Mouse (Mus musculus) spleen, postnatal 4 days (tissue): ENCODE data around the gene Sat2.

Experiments
- DNase-seq, 2 experiments: peaks; one replicate each; pipeline ENCODE4 v3.0.0; 2022; ENCODE audit warnings: low spot score in 2 of 2

The Sat2 gene

GRCm38 (mm10) chr11:69621571-69622268, at the start of gene Sat2:
Gene Sat2, plus strand, starts transcription at chr11:69622024.
- no peak for DNase-seq

GRCm38 (mm10) chr11:69575220-69575619, 46.6 kb upstream of the Sat2 start:
- DNase-seq = peak in 1 of 2 experiments; percentile 36

- DNase-seq = no peak
Observed at GRCm38 (mm10) chr11:69576307-69576706, 45.5 kb upstream of the Sat2 start.

DNA sequence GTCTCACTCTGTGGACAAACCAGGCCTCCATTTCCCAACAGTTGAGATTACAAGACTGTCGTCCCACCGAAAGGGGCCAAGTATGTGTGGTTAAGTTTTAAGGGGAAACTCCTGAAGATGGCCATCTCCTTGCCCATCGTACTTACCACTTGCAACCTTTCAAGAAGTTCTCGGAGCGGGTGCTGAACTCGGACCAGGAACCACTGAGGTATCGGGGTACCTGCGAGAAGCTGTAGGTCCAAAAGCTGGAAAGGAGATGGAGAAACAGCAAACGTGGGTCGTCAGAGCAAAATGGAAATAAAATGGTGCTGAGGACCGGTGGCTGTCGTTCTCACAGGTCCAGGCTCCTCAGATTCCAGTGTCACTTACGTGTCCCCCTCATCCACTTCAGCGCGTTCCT, 43.5 kb upstream of the Sat2 start:
- DNase-seq = no peak

DNA sequence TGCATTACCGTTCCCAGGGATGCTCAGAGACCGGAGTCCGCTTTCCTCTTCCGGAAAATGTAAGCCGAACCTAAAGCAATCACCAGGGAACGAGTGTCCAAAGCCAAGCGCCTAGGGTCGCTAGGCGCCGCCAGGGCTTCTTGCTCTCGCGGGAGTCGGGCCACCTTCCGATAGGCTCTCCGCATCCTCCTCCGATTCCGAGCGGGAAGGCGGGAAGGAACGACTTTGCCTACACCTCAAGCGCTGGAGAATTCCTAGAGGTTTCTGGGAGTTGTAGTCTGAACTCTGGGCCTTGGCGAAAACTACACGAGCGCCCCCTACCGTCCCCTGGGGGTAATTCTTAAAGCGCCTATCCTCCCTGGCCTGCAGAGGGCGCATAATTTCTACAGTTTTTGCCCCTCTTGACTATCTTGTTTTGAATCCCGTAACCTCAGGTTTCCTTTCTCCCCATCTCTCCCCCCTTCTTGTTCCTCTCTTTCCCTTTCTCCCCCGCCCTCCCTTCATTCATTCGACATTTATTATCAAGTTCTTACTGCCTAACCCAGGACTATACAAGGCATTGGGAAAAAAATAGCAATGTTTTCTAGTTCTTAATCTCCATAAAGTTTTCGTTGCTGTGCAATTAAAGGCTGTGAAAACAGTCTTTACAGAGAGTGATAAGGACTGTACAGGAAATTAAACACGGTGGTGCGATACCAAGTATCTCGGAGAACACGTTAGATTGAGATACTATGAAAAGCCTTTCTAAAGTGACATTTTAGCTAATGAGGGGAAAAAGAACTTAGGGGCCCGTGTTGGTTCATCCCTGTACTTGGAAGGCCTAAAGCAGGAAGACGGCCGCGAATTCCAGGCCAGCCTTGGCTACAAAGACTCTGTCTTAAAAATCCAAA, 42.5 kb upstream of the Sat2 start:
- peak; percentile 97 to 100 for DNase-seq

- peak; percentile 90 to 92 for DNase-seq
Observed at GRCm38 (mm10) chr11:69580091-69580514, 41.7 kb upstream of the Sat2 start, which contains the start of the genes Wrap53 and Trp53. Gene Wrap53, minus strand, starts transcription at chr11:69580255. Gene Trp53, plus strand, starts transcription at chr11:69580359.

DNA sequence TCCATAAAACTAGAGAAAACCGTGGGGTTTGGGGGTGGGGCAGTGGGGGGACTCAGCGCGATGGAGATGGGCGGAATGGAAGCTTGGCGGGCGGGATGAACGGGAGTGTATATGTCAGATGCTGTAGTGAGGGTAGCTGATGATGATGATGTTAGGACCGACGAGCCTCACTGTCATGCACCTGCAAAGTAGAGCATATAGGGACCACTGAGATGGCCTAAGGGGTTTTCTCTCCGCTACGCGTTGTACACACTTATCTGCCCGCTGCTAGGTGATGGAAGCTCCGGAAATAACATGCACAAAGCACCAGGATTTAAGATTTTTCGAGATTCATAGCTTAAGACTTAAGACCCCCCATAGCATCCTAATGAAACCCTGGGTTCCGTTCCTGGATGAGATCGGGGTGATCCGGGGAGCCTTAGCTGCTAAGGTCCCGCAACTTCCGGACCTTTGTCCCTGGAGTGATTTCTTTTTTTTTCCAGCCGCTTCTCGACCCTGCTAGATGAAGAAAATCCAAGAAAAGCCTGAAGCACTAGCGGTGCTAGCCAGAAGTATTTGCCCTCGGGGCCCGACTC, 41.2 kb upstream of the Sat2 start:
- peak in 1 of 2 experiments; percentile 26 for DNase-seq

DNA sequence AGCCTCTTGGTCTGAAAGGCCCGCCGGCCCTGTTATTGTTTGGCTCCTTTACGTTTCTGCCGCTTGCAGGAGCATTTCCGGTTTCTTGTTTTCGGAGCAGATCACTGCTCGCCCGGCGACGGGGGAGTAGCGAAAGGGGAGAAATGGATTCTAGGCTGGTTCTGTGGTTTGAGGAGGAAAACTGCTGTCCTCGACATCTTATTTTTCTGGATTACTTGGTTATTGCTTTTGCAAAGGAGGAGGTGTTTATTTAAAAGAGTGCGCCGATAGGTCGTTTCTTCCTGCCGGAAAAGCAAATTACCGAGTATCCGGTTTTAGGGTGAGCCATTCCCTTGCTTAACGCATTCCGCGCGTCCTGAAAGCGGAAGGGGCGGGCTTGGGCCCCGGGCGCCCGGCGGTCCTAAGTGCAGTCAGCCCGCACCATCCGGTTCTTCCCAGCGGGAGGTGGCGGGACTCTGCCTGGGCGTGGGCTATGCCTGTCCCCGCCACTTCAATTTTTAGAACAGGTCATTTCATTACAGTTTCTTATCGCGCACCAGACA, 40.6 kb upstream of the Sat2 start:
- peak; percentile 92 to 94 for DNase-seq

DNA sequence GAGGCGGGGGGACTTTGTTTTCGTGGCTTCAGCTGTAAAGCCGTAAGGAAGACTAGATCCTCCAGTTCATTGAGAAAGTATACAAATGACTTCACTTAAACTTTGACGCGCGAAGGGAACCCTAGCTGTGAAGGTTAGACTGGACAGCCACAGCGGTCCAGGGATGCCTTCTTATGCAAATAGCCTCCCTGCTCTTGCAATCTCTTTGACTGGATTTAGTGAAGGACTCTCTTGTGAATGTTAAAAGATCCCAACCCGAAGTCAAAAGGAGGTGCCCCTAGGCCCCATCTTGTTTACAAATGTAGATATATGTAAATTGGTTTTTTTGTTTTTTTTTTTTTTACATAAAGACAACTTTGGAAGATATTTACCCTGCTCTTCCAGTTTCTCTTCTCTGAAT, 40.0 kb upstream of the Sat2 start:
- no peak for DNase-seq

DNA sequence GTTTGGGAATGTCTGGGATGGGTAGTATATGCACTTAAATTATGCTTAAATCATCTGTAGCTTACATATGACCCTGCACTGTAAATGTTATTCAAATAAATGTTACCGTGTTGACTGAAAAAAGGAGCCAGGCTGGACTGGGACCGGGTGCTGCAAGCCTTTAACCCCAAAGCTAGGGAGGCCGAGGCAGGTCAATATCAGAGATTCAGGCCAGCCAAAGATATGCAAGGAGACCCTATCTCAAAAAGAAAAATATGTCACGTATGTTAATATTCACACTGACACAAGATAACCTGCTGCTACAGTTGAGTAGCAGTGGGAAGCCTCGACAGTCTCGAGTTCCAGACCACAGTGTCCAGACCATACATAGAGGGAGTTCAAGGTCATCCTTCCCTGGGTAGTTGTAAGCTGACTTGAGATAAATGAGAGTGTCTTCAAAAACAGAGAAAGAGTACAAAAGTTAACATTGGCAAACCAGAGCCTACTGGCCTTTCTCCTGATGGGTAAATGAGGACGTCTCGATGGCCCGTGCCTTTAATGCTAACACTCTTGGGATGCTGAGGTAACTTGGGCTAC, 39.5 kb upstream of the Sat2 start:
- DNase-seq = no peak

DNA sequence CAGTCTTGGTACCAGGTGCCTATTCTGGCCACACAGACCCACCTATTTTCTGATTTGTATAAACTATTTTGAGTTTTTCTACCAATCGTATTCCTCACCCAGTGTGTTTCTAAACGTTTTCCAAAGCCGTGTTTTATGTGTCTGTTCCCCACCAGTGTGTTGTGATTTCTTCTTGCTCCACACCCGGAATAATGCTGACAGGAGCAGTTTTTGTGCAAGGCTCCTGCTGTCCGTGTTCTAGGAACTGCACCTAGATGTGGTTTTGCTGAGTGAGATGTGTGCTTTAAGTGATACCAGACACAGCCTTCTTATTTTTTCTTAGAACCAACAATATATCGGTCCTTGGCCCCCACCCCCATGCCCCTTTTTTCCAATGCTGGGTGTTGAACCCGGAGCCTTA, 37.8 kb upstream of the Sat2 start:
- no peak for DNase-seq

DNA sequence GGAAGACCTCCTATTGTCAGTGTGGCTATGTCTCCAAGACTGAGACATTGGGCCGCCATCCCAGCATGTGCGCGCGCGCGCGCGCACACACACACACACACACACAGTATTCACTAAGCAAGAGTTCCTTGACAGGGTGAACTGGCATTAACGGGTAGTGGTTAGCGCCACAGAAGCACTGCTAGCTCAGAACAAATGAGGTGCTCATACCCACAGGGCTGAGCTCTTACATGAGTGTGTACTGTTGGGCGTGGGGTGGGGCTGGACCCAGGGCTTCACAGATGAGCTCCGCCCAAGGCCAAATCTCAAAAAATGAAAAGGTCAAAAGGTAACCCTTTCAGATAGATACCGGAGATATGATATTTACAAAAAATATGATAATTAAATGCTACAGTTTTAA, 36.9 kb upstream of the Sat2 start:
- peak in 1 of 2 experiments; percentile 43 for DNase-seq

- DNase-seq = peak; percentile 67 to 73
Observed at GRCm38 (mm10) chr11:69585718-69586325, 36.0 kb upstream of the Sat2 start.

GRCm38 (mm10) chr11:69589207-69589834, 32.5 kb upstream of the Sat2 start:
- DNase-seq = peak in 1 of 2 experiments; percentile 31

- DNase-seq = no peak
Observed at GRCm38 (mm10) chr11:69590622-69591021, 31.2 kb upstream of the Sat2 start.

DNA sequence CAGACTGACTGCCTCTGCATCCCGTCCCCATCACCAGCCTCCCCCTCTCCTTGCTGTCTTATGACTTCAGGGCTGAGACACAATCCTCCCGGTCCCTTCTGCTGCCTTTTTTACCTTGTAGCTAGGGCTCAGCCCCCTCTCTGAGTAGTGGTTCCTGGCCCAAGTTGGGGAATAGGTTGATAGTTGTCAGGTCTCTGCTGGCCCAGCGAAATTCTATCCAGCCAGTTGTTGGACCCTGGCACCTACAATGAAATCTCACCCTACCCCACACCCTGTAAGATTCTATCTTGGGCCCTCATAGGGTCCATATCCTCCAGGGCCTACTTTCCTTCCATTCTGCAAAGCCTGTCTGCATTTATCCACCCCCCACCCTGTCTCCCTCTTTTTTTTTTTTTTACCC, 30.4 kb upstream of the Sat2 start:
- no peak for DNase-seq

GRCm38 (mm10) chr11:69591899-69592637, 29.8 kb upstream of the Sat2 start:
- no peak for DNase-seq

DNA sequence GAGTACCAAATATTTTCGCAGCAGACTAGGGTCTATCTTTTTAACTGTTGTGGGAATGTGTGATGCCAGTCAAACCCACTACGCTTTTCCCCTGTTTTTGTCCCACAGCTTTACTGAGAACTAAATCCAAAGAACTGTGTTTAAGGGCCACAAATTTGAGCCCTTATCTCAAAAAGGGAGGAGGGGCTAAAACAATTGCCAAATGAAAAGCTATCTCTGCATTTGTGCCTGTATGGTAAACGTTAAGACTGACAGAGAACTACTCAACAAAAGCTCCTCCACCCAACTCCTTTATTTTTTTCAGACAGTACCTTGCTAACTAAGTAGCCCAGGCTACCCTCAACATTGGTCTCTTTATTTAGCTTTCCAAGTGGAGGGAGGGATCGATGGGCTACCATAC, 29.0 kb upstream of the Sat2 start:
- no peak for DNase-seq

DNA sequence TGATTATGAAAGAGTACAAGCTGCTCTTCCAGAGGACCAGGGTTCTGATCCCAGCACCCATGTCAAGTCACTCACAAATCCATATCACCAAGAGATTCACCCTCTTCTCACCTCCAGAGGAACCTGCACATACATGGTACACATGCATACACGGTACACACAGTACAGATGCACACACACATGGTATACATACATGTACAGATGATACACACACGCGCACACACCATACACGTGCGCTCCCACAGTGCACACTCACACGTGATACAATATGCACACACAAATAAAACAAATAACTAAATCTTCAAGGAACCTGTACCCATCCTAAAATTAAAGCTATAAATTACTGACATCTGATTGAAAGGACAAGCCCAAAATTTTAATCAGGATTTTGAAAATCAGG, 27.0 kb upstream of the Sat2 start:
- no peak for DNase-seq

- no peak for DNase-seq
Observed at GRCm38 (mm10) chr11:69599436-69599835, 22.4 kb upstream of the Sat2 start.
